Mouse (Mus musculus): ENCODE measurements around the gene Dbt. TPM values are rescaled to one million over a fixed set of nuclear protein-coding genes. Genes with fewer than 3 reads are reported as not detected.

Gene Dbt
- polyA plus RNA-seq, 1 experiment from 2014 or later: 14.6 TPM

DNA sequence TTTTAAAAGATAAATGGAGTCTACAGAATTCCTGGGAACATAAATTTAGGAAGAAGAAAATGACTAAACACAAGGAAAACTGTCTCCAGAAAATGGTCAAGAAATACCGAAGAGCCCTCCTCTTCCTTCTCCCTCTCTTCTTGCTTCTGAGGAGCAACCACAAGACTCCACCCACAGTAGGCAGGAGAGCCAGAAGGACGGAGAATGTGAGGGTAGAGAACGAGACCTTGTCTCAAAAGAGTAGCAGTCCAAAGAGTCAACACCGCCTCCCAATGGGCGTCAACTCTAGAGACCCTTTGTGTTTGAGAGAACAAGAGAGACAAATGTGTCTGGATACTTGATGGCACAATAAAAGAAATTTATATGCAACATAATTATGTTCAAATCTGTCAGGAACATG, 19.2 kb upstream of the Dbt start:
- Histone ChIP-seq H3K9me3 (no peaks in the 10 kb centered on the region), H3K4me3 (no peak overlapping the region), H3K27ac (replicated peaks) (no peak overlapping the region), H3K4me1 (no peaks in the 10 kb centered on the region), H3K36me3 (peaks cover 87% of the 10 kb centered on the region), H3K27me3 (no peaks in the 10 kb centered on the region), H3K9ac (replicated peaks) (no peak overlapping the region), H3K4me2 (replicated peaks) (no peak overlapping the region)
- ATAC-seq (replicated peaks): no peak
- 52% methylated on average over 5 of the region's 5 CpGs for WGBS

GRCm38 (mm10) chr3:116495671-116496070, 17.2 kb upstream of the Dbt start:
- whole genome bisulfite sequencing: 93% methylated on average over 1 of the region's 1 CpGs
- Histone ChIP-seq H3K4me2 (replicated peaks) (no peak overlapping the region), H3K4me3 (no peak overlapping the region), H3K9me3 (no peaks in the 10 kb centered on the region), H3K9ac (replicated peaks) (no peak overlapping the region), H3K27me3 (no peaks in the 10 kb centered on the region), H3K4me1 (no peaks in the 10 kb centered on the region), H3K27ac (replicated peaks) (no peak overlapping the region), H3K36me3 (peaks cover 85% of the 10 kb centered on the region)
- ATAC-seq (replicated peaks): no peak

- under 1% methylated on average over 44 of the region's 44 CpGs for WGBS
Measured at GRCm38 (mm10) chr3:116507772-116508351, 5.0 kb upstream of the Dbt start, which contains the start of gene Rtca. Gene Rtca (minus strand): TSS chr3:116508208.

GRCm38 (mm10) chr3:116512151-116512903, 543 bp upstream of the Dbt start:
- Histone ChIP-seq H3K4me1 (peaks cover 17% of the 10 kb centered on the region), H3K4me3 (peak overlapping the region; percentile 64), H3K4me2 (replicated peaks) (peak overlapping the region; percentile 73), H3K27ac (replicated peaks) (no peak overlapping the region), H3K9ac (replicated peaks) (peak overlapping the region; percentile 61; the same call in 1 of the 2 replicates), H3K9me3 (no peaks in the 10 kb centered on the region), H3K36me3 (no peaks in the 10 kb centered on the region), H3K27me3 (no peaks in the 10 kb centered on the region)
- peak; percentile 20 for ATAC-seq (replicated peaks)
- 44% methylated on average over 12 of the region's 12 CpGs for WGBS

More at GRCm38 (mm10) chr3:116507772-116508351, 5.0 kb upstream of the Dbt start, which contains the start of gene Rtca:
- Histone ChIP-seq H3K27ac (replicated peaks) (peak within 1 kb of the TSS; percentile 77), H3K4me2 (replicated peaks) (peak within 1 kb of the TSS; percentile 60), H3K4me1 (peaks cover 22% of the 10 kb centered on the region), H3K9me3 (no peaks in the 10 kb centered on the region), H3K4me3 (peak within 1 kb of the TSS; percentile 76), H3K36me3 (peaks cover 23% of the 10 kb centered on the region), H3K9ac (replicated peaks) (peak within 1 kb of the TSS; percentile 81), H3K27me3 (no peaks in the 10 kb centered on the region)
- ATAC-seq (replicated peaks): peak; percentile 97

DNA sequence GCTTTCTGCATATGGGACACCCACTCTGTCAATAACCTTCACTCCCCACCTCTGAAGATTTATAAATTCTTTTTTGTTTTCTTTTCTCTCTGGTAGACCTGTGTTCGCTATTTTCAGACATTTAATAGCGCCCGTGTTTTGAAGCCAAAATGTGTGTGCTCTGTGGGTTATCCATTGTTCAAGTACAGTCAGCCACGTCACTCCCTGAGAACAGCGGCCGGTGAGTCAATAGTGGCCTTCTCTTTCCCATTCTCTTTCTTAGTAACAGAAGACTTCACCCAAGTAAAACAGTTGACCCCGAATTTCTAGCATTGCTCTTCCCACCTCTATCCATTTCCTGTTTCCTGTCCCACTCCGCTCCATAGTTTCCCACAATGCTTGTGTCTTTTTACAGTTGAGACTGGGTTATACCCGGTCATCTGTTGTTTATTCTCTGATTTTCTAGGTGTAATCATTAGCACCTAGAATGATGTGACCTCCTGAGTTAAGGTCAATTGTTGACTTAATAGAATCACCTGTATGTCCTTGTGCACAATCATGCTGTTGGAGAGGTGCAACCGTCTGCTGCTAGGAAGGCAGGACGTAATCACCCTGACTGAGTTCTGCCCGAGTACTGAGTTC, 7.4 kb downstream of the Dbt start:
- Histone ChIP-seq H3K27ac (replicated peaks) (no peak overlapping the region), H3K4me2 (replicated peaks) (no peak overlapping the region), H3K36me3 (0 out of 2 replicates have a peak, but pooled peaks cover 3% of the 10 kb centered on the region), H3K4me1 (no peaks in the 10 kb centered on the region), H3K9ac (replicated peaks) (no peak overlapping the region), H3K4me3 (no peak overlapping the region), H3K27me3 (no peaks in the 10 kb centered on the region), H3K9me3 (no peaks in the 10 kb centered on the region)
- 73% methylated on average over 12 of the region's 12 CpGs for WGBS
- no peak for ATAC-seq (replicated peaks)

DNA sequence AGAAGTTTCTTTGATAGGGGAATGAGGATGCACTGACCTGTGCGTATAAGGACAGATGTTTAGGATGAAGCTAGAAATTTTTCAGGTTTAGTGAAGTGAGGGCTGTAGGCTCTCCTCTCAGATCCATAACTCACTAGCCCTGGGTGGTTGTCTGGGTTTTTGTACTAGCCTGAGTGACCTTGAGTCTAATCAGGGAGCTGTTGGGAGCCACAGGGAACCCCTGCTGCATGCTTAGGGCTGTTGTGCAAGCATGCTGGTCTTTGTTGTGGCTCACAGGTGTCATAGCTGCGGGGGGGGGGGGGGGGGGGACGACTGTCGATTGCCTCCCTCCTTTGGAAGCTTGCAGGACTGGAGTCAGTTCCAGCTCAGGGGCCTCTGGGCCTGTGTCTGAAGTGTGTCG, 16.9 kb downstream of the Dbt start:
- no peak overlapping the region for H3K4me3 ChIP-seq
- H3K4me2 ChIP-seq (replicated peaks): no peak overlapping the region
- H3K4me1 ChIP-seq: no peaks in the 10 kb centered on the region
- H3K9me3 ChIP-seq: no peaks in the 10 kb centered on the region
- H3K27me3 ChIP-seq: no peaks in the 10 kb centered on the region
- peaks cover 13% of the 10 kb centered on the region; the same call in 1 of the 2 replicates for H3K36me3 ChIP-seq
- H3K27ac ChIP-seq (replicated peaks): no peak overlapping the region
- no peak for ATAC-seq (replicated peaks)
- 70% methylated on average over 4 of the region's 5 CpGs for WGBS
- no peak overlapping the region for H3K9ac ChIP-seq (replicated peaks)

GRCm38 (mm10) chr3:116530826-116531225, 18.0 kb downstream of the Dbt start:
- Histone ChIP-seq H3K27me3 (no peaks in the 10 kb centered on the region), H3K36me3 (peaks cover 22% of the 10 kb centered on the region), H3K4me3 (no peak overlapping the region), H3K4me1 (no peaks in the 10 kb centered on the region), H3K9ac (replicated peaks) (no peak overlapping the region), H3K4me2 (replicated peaks) (no peak overlapping the region), H3K27ac (replicated peaks) (no peak overlapping the region), H3K9me3 (no peaks in the 10 kb centered on the region)
- no peak for ATAC-seq (replicated peaks)
- 61% methylated on average over 4 of the region's 4 CpGs for WGBS

GRCm38 (mm10) chr3:116536428-116537199, 23.7 kb downstream of the Dbt start:
- ATAC-seq (replicated peaks): no peak
- Histone ChIP-seq H3K36me3 (peaks cover 46% of the 10 kb centered on the region), H3K27ac (replicated peaks) (no peak overlapping the region)

GRCm38 (mm10) chr3:116537200-116537573, 24.3 kb downstream of the Dbt start:
- no peak for ATAC-seq (replicated peaks)
- WGBS: 61% methylated on average over 6 of the region's 6 CpGs
- H3K4me2 ChIP-seq (replicated peaks): no peak overlapping the region
- no peaks in the 10 kb centered on the region for H3K27me3 ChIP-seq
- H3K4me3 ChIP-seq: no peak overlapping the region
- H3K27ac ChIP-seq (replicated peaks): no peak overlapping the region
- no peaks in the 10 kb centered on the region for H3K4me1 ChIP-seq
- no peak overlapping the region for H3K9ac ChIP-seq (replicated peaks)
- H3K9me3 ChIP-seq: no peaks in the 10 kb centered on the region
- peaks cover 46% of the 10 kb centered on the region for H3K36me3 ChIP-seq

More at GRCm38 (mm10) chr3:116536428-116537199, 23.7 kb downstream of the Dbt start:
- no peak overlapping the region for H3K4me3 ChIP-seq
- no peaks in the 10 kb centered on the region for H3K9me3 ChIP-seq
- H3K4me1 ChIP-seq: no peaks in the 10 kb centered on the region
- no peak overlapping the region for H3K9ac ChIP-seq (replicated peaks)
- WGBS: 79% methylated on average over 16 of the region's 16 CpGs
- no peaks in the 10 kb centered on the region for H3K27me3 ChIP-seq
- no peak overlapping the region for H3K4me2 ChIP-seq (replicated peaks)

- no peaks in the 10 kb centered on the region for H3K4me1 ChIP-seq
- H3K27ac ChIP-seq (replicated peaks): no peak overlapping the region
- WGBS: 84% methylated on average over 2 of the region's 2 CpGs
- peaks cover 42% of the 10 kb centered on the region for H3K36me3 ChIP-seq
- no peaks in the 10 kb centered on the region for H3K9me3 ChIP-seq
- H3K4me3 ChIP-seq: no peak overlapping the region
- ATAC-seq (replicated peaks): no peak
- H3K4me2 ChIP-seq (replicated peaks): no peak overlapping the region
- H3K27me3 ChIP-seq: no peaks in the 10 kb centered on the region
- no peak overlapping the region for H3K9ac ChIP-seq (replicated peaks)
Measured at GRCm38 (mm10) chr3:116542070-116542469, 29.2 kb downstream of the Dbt start.

GRCm38 (mm10) chr3:116542532-116542931, 29.7 kb downstream of the Dbt start:
- ATAC-seq (replicated peaks): no peak
- WGBS: 89% methylated on average over 3 of the region's 3 CpGs
- peaks cover 41% of the 10 kb centered on the region for H3K36me3 ChIP-seq

DNA sequence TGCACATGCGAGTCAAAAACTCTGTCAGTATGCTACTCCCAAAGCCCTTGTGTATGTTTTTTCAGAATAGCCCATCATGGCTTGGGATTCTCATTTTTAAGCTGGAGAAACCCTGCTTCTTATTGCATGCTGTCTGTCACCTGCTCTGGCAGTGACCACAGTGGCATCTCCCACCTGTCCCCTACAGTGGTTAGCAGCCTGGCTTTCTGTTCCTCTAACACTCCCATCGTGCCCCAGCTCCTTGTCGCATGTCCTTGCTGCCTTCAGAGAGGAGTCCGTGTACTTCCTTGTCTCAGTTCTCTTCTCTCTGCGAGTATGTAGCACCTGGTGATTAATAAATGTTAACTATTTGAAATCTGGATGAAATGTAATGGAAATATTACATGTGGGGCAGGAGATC, 34.6 kb downstream of the Dbt start:
- H3K4me3 ChIP-seq: no peak overlapping the region
- H3K9ac ChIP-seq (replicated peaks): no peak overlapping the region
- peaks cover 27% of the 10 kb centered on the region for H3K36me3 ChIP-seq
- H3K27me3 ChIP-seq: no peaks in the 10 kb centered on the region
- H3K27ac ChIP-seq (replicated peaks): no peak overlapping the region
- WGBS: 90% methylated on average over 5 of the region's 5 CpGs
- H3K9me3 ChIP-seq: no peaks in the 10 kb centered on the region
- no peaks in the 10 kb centered on the region for H3K4me1 ChIP-seq
- ATAC-seq (replicated peaks): no peak
- no peak overlapping the region for H3K4me2 ChIP-seq (replicated peaks)

More at GRCm38 (mm10) chr3:116542532-116542931, 29.7 kb downstream of the Dbt start:
- no peaks in the 10 kb centered on the region for H3K4me1 ChIP-seq
- H3K9ac ChIP-seq (replicated peaks): no peak overlapping the region
- H3K27me3 ChIP-seq: no peaks in the 10 kb centered on the region
- H3K4me3 ChIP-seq: no peak overlapping the region
- H3K9me3 ChIP-seq: no peaks in the 10 kb centered on the region
- H3K4me2 ChIP-seq (replicated peaks): no peak overlapping the region
- H3K27ac ChIP-seq (replicated peaks): no peak overlapping the region

Data from forebrain, embryonic 15.5 days (tissue).